Mouse (Mus musculus): ENCODE results near the gene Olfr420.

Gene Olfr420

DNA sequence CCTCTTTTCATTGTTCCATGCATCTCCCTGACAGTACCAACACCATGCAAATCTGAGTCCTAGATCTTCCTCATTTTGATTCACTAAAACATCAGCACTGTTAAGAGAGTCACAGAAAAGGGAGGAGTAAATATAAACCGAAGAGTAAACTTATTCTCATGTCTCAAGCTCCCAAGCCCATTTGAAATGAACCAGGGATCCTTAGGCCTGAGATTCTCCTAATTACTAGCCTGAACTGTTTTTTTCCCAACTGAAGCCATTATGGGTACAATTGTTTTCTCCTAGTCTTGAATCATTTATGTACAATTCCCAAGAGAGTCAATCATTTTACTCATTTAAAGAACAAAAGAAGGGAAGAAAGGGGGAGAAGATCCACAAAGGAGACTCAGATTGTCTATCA, at the start of gene Olfr420:
Gene Olfr420, plus strand, starts transcription at position 301 of the 400 bp plus-strand sequence.
- DNase-seq (ENCODE audit: low spot score): no peak

- DNase-seq (ENCODE audit: low spot score): no peak
These were observed 34.4 kb upstream of the Olfr420 start, which contains the start of gene Olfr231 for GRCm38 (mm10) chr1:174121062-174121461. Gene Olfr231, minus strand, starts transcription at chr1:174121162.

DNA sequence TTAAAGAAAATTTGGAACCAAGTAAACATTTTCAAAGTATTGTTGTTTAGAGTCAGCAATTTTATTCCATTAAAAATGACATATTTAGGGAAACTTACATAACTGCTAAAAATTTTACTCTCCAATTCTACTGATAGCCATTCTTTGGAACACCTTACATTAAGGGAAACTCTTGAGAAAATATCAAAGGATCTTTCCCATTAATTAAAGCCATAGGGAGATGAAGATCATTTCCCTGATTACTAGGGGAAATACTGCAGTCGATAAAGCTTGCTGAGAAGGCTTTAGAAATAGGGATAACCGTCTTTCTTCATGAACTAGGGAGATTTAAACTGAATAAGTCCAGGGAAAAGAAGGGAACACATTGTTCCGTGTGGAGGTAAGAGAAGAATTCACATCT, 24.2 kb upstream of the Olfr420 start, which contains the start of gene Olfr424:
Gene Olfr424, plus strand, starts transcription at position 301 of the 400 bp plus-strand sequence.
- no peak for DNase-seq (ENCODE audit: low spot score)

DNA sequence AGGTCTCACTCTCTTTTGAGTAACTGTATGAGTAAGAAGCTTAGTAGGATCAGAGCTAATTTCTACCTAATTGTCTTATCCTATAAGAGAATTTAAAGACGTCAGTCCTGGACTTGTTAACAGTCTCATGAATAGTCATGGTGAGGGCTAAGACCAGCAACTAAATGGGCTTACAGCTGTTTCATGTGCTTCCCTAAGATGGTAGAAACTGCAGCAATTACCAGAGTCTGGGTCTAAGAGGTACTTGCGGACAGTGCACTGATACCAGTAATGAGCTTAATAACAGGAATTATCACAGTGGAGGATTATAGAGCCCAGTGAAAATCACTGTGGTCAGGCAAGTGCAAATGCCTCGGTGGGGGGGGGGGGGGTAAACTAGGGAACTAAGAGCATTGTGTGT, 23.4 kb upstream of the Olfr420 start:
- DNase-seq (ENCODE audit: low spot score): no peak

GRCm38 (mm10) chr1:174141384-174141783, 14.0 kb upstream of the Olfr420 start:
- no peak for DNase-seq (ENCODE audit: low spot score)

DNA sequence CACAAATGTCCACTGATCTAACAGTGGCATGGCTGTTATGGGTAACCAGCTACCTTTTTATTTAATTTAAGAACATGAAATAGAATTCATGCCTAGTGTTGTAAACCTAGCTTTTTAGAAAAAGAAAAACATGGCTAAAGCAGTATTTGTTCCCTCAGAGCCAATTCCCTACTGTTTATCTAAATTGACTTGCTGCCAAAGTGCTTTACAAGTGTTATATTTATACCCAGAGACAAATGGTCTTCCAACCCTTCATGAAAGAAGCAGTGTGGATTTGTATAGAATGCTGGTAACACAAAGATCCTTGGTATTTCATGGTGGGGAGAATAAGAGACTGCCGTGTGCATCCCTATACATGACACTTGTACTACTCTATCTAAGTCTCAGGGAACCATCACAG, 8.7 kb upstream of the Olfr420 start:
- DNase-seq (ENCODE audit: low spot score): no peak

GRCm38 (mm10) chr1:174149289-174149688, 6.1 kb upstream of the Olfr420 start:
- no peak for DNase-seq (ENCODE audit: low spot score)

DNA sequence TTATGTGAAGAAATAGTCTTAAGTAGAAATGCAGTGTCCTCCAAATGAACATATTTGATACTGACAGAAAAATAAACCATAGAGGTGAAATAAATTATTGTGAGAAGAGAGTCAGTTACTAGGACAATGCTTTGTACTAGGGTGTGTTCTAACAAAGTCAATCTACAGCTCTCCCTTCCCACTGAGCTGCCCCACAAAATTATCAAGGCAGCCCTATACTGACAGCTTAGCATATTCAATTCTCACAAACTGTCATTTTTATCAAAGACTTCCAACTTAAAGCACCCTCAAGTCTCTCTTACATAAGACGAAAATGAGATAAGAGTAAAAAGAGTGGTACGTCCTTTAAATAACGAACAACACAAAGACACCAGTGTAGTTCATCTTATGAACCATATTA, 2.2 kb downstream of the Olfr420 start:
- no peak for DNase-seq (ENCODE audit: low spot score)

GRCm38 (mm10) chr1:174158512-174158911, 3.1 kb downstream of the Olfr420 start:
- no peak for DNase-seq (ENCODE audit: low spot score)

DNA sequence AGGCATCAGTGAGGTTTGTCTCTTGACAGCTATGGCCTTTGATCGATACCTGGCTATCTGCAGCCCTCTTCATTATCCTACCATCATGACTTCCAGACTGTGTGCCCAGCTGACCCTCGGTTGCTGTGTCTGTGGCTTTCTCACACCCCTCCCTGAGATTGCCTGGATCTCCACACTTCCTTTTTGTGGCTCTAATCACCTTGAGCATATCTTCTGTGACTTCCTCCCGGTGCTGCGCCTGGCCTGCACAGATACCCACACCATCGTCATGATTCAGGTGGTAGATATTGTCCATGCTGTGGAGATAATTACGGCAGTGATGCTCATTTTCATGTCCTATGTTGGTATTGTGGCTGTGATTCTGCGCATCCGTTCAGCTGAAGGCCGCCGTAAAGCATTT, 3.7 kb downstream of the Olfr420 start:
- DNase-seq (ENCODE audit: low spot score): no peak

DNA sequence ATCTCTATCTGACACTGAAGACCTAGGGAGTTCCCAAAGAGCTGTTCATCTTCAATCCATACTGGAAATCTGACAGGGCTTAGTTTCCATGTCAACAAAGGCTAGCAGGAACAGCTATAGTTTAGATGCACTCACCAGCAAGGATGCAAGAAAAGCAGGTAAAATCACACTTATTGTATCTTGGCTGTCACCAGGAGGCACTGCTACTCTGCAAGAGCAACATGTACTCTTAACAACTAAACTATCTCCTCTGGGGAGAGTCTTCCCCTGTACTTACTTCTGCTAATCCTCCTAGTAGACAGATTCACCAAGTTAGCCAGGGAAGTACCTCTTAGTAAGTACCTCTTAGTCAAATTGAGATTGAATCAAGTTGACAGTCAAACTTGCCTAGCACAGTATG, 13.6 kb downstream of the Olfr420 start:
- DNase-seq (ENCODE audit: low spot score): no peak

GRCm38 (mm10) chr1:174170706-174171501, 15.5 kb downstream of the Olfr420 start:
- DNase-seq (ENCODE audit: low spot score): no peak

DNA sequence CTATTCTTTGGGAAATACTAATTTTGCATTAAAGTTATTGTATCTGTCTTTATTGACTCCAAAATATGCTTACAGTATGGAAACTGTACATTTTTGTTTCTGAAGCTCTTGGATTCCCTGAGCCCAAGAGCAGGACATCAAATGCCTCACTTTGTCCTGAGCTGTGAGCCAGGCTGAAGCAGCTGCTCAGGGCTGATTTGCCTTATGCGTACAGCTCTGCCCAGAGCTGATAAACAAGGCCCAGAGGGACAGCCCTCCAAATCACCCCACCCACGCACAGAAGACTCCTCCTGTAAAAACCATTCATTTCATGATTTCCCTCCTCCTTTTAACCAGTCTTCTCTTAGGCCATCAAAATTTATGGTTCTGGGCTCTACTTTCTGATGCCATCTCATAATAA, 16.1 kb downstream of the Olfr420 start:
- no peak for DNase-seq (ENCODE audit: low spot score)

DNA sequence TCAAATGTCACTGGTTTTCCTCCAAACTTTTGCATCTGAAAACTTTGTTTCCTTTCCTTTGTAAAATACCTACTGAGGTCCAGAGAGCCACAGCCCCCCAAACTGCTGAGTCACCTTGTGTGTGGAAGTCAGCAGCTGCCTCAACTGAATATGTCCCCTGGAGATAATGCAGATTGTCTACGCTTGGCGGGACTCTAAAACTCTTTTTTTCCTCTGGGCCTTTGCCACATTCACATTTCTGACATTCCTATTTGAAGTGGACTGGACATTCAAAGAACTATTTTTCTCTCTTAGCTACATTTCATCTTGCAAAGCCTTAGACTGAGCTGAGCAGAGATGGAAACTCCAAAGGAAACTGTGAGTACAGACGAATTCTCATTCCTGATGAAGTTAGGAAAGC, 17.2 kb downstream of the Olfr420 start, which contains the start of gene Spta1:
Gene Spta1, plus strand, starts transcription at position 172 of the 400 bp plus-strand sequence.
- DNase-seq (ENCODE audit: low spot score): no peak

GRCm38 (mm10) chr1:174204699-174205098, 49.3 kb downstream of the Olfr420 start:
- DNase-seq (ENCODE audit: low spot score): no peak

Measured in testis, postnatal 14 days (tissue).